Mouse (Mus musculus): ENCODE results near the gene Snrnp48. TPM values are rescaled to one million over a fixed set of nuclear protein-coding genes. Genes with fewer than 3 reads are reported as not detected.

Snrnp48 gene
- polyA plus RNA-seq, 1 experiment from 2014 or later, result 40.5 TPM

DNA sequence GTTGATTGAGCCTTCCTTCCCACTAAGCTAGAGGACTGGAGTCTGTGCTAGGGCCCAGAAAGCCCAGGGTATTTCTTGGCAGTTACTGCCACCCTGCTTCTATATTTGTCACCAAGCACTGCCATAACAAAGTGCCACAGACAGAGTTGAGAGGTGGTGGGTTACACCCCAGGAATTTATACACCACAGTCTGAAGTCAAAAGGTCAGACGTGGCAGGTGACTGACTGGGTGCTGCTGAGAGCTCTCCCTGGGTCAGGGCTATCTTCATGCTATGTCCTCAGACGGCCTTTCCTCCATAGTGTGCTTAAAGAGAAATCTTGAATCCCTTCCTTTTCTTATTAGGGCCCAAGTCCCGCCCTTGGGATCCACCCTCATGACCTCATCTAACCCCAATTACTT is 67.9 kb downstream of the Snrnp48 start:
- no peak overlapping the region for H3K27ac ChIP-seq
- H3K27me3 ChIP-seq, result no peaks in the 10 kb centered on the region
- 63% methylated on average over 3 of the region's 3 CpGs for WGBS
- no peaks in the 10 kb centered on the region for H3K36me3 ChIP-seq
- no peaks in the 10 kb centered on the region for H3K4me1 ChIP-seq
- no peak overlapping the region for H3K9ac ChIP-seq
- H3K4me2 ChIP-seq (replicated peaks), result no peak overlapping the region
- no peak for ATAC-seq (ENCODE audit: insufficient number of reproducible peaks, insufficient read depth, low FRiP score, low TSS enrichment)
- no peaks in the 10 kb centered on the region for H3K9me3 ChIP-seq
- no peak overlapping the region for H3K4me3 ChIP-seq

Other genes starting within 250 kb of the Snrnp48 start
- gene Ssr1, start 210.7 kb upstream of the Snrnp48 start, polyA plus RNA-seq (2016; fragmentation: Nextera tagmentation; extraction: Ambion mirVana), result 119 and 135 TPM in 2 replicates
- gene Riok1, start 167.9 kb upstream of the Snrnp48 start, polyA plus RNA-seq (2016; fragmentation: Nextera tagmentation; extraction: Ambion mirVana), result 62.4 and 62.5 TPM in 2 replicates
- gene Cage1, start 167.9 kb upstream of the Snrnp48 start, polyA plus RNA-seq (2016; fragmentation: Nextera tagmentation; extraction: Ambion mirVana), result 1.1 and 1.2 TPM in 2 replicates
- 7.2 and 7.6 TPM in 2 replicates for gene Dsp, start 53.6 kb upstream of the Snrnp48 start, polyA plus RNA-seq (2016; fragmentation: Nextera tagmentation; extraction: Ambion mirVana)
- 3.4 and 3.9 TPM in 2 replicates for gene Bmp6, start 140.2 kb downstream of the Snrnp48 start, polyA plus RNA-seq (2016; fragmentation: Nextera tagmentation; extraction: Ambion mirVana)